14 mouse cellular contexts compared by ENCODE assay signal in the genomic region with DNA sequence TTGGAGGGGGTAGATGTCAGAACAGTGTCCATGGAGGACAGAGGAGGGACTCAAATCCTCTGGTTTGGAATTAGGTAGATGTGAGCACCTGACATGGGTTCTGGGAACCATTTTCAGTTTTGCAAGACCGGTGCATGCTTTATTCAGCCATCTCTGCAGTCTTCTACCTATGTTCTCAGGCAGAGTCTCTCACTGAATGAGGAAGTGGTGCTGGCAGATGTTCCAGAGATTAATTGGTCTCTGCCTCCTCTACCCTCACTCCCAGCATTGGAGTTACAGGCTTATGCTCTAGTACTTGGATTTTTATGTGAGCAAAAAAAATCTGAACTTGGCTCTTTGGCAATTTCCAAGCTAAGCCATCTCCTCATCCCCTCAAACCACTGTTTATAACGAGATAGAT.
"Had no signal": no experiment of that assay in that cellular context is flagged by ENCODE, and none has a peak within 500 bp of the region (broad histone marks: within the 10 kb centered on the region; RNA-seq: fewer than 3 reads in every experiment).

No protein-coding gene starts in this region.

- ATAC-seq: liver, postnatal 0 days; lung, postnatal 0 days; midbrain, embryonic 16.5 days had no signal

- DNase-seq: liver, postnatal 0 days; lung, adult 2 months; lung, postnatal 14 days; lung, postnatal 36 days; midbrain, embryonic 14.5 days; right cerebral cortex, adult 18-20 months; right cerebral cortex, postnatal 25 days; right cerebral cortex, postnatal 4 days; spleen, adult 18-20 months; thymus, adult 18-20 months; thymus, postnatal 14 days; thymus, postnatal 36 days had no signal
